Mouse (Mus musculus) liver, embryonic 11.5 days (tissue): Measurements from ENCODE around the gene Zkscan2. TPM values are rescaled to one million over a fixed set of nuclear protein-coding genes. Genes with fewer than 3 reads are reported as not detected.

ENCODE experiments used
- ATAC-seq: fragments of 200-750 bp; cut with Nextera tagmentation; replicated peaks from 2 replicates; pipeline ENCODE4 v1.8.0; 2017; ENCODE audit warnings: moderate number of reproducible peaks, mild to moderate bottlenecking, moderate TSS enrichment, moderate library complexity; ENCODE audit not compliant: low FRiP score
- DNase-seq: peaks from one replicate; pipeline ENCODE4 v3.0.0-alpha.2; 2017; ENCODE audit warnings: low spot score
- H3K27ac ChIP-seq: fragments of 300-500 bp; sonication (generic); 2 replicates; pipeline ENCODE4 v1.5.1; 2014; ENCODE audit warnings: mild to moderate bottlenecking, low read depth, low read length, control low read depth
- H3K27me3 ChIP-seq: fragments of 300-500 bp; sonication (generic); replicated peaks from 2 replicates; pipeline ENCODE4 v1.6.1; 2014; ENCODE audit warnings: low read length, mixed read lengths; ENCODE audit not compliant: control insufficient read depth, insufficient read depth
- H3K36me3 ChIP-seq: fragments of 300-500 bp; sonication (generic); 2 replicates; pipeline ENCODE4 v1.6.1; 2014; ENCODE audit warnings: mild to moderate bottlenecking, low read length, moderate library complexity, mixed read lengths; ENCODE audit not compliant: control insufficient read depth, insufficient read depth
- H3K4me1 ChIP-seq: fragments of 300-500 bp; sonication (generic); replicated peaks from 2 replicates; pipeline ENCODE4 v1.6.1; 2014; ENCODE audit warnings: low read length, mixed read lengths; ENCODE audit not compliant: control insufficient read depth, insufficient read depth
- H3K4me2 ChIP-seq: fragments of 300-500 bp; sonication (generic); 2 replicates; pipeline ENCODE4 v1.6.1; 2014; ENCODE audit warnings: mild to moderate bottlenecking, control low read depth, moderate library complexity
- H3K4me3 ChIP-seq: fragments of 300-500 bp; sonication (generic); 2 replicates; pipeline ENCODE4 v1.5.1; 2014; ENCODE audit warnings: low read depth, low read length, control low read depth
- H3K9ac ChIP-seq: fragments of 300-500 bp; sonication (generic); 2 replicates; pipeline ENCODE4 v1.6.1; 2014; ENCODE audit warnings: low read depth, low read length, control low read depth
- H3K9me3 ChIP-seq: fragments of 300-500 bp; sonication (generic); 2 replicates; pipeline ENCODE4 v1.6.1; 2016; ENCODE audit warnings: low read length, inconsistent platforms, mixed read lengths; ENCODE audit not compliant: control insufficient read depth
- WGBS: fragments of 180-500 bp; shearing (Covaris S2); extraction: QIAGEN DNeasy Blood & Tissue Kit; methylation state at CpG from one replicate; pipeline ENCODE4 v1.1.7; 2014; 5-methylcytosine and 5-hydroxymethylcytosine counted together
- polyA plus RNA-seq: library from polyadenylated mRNA; unstranded; fragments of >200 nt; fragmentation: Nextera tagmentation; extraction: Ambion mirVana; gene quantifications from 2 replicates; pipeline ENCODE4 v1.2.1, GENCODE M21; 2014

Zkscan2 gene
- polyA plus RNA-seq, 1 experiment from 2014 or later, result 0.93 TPM

DNA sequence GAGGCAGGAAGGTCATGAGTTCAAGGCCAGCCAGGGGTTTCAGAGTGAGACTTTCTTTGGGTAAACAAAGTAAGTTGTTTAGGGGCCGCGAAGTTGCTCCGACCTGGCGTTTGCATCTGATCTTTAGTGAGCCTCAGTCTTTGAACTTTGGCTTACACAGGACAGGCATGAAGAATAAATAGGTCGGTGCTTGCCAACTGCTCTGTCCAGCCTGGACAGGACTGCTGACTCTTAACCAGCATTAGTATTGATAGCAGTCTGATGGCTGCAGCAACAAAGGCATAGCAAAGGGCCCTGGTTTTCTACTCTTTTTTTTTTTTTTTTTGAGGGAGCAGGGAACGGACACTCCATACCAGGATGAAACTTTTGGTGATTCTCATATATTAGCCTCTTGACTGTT, 47.7 kb downstream of the Zkscan2 start:
- 73% methylated on average over 6 of the region's 6 CpGs for WGBS
- Histone ChIP-seq H3K4me3 (no peak overlapping the region), H3K4me2 (no peak overlapping the region), H3K4me1 (peaks cover 18% of the 10 kb centered on the region), H3K9ac (no peak overlapping the region), H3K36me3 (no peaks in the 10 kb centered on the region), H3K27ac (no peak overlapping the region), H3K27me3 (no peaks in the 10 kb centered on the region), H3K9me3 (no peaks in the 10 kb centered on the region)
- DNase-seq, result no peak
- no peak for ATAC-seq

- Histone ChIP-seq H3K36me3 (no peaks in the 10 kb centered on the region), H3K4me2 (no peak overlapping the region), H3K9me3 (no peaks in the 10 kb centered on the region), H3K27me3 (no peaks in the 10 kb centered on the region), H3K27ac (no peak overlapping the region), H3K4me3 (no peak overlapping the region), H3K4me1 (peaks cover 6% of the 10 kb centered on the region), H3K9ac (no peak overlapping the region)
- 75% methylated on average over 2 of the region's 2 CpGs for WGBS
- ATAC-seq (peak; percentile 82), DNase-seq (no peak)
Observed at GRCm38 (mm10) chr7:123450515-123450914, 49.7 kb downstream of the Zkscan2 start.

- no peak overlapping the region for H3K4me3 ChIP-seq
- DNase-seq (no peak), ATAC-seq (no peak)
- no peaks in the 10 kb centered on the region for H3K9me3 ChIP-seq
- WGBS, result 83% methylated on average over 10 of the region's 10 CpGs
- H3K4me2 ChIP-seq, result no peak overlapping the region
- no peak overlapping the region for H3K27ac ChIP-seq
- H3K4me1 ChIP-seq, result peaks cover 6% of the 10 kb centered on the region
- no peaks in the 10 kb centered on the region for H3K27me3 ChIP-seq
- H3K9ac ChIP-seq, result no peak overlapping the region
- H3K36me3 ChIP-seq, result no peaks in the 10 kb centered on the region
Observed at GRCm38 (mm10) chr7:123449676-123450075, 50.6 kb downstream of the Zkscan2 start.

DNA sequence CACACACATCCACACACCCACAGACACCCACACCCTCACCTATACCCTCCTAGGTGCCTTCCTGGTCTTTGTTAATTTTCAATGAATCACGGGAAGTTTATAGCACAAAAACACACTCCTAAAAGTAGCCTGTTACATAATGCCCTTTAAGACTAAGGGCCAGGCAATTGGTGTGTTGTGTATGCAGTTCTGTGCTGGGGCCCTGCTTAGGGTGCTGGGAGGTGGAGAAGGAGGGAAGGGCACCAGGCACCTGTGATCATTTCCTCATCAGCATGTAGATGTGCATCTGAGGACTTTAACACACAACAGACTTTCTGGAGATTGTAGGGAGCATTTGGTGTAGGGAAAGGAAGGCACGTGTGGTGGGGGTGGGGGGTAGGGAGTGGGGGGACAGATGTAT, 51.5 kb downstream of the Zkscan2 start:
- DNase-seq, result no peak
- ATAC-seq, result no peak
- whole genome bisulfite sequencing, result 88% methylated on average over 2 of the region's 2 CpGs

GRCm38 (mm10) chr7:123442079-123442478, 58.2 kb downstream of the Zkscan2 start:
- H3K9ac ChIP-seq, result no peak overlapping the region
- H3K27ac ChIP-seq, result no peak overlapping the region
- H3K9me3 ChIP-seq, result no peaks in the 10 kb centered on the region
- WGBS, result 45% methylated on average over 1 of the region's 1 CpGs
- no peaks in the 10 kb centered on the region for H3K27me3 ChIP-seq
- no peaks in the 10 kb centered on the region for H3K4me1 ChIP-seq
- no peak overlapping the region for H3K4me3 ChIP-seq
- peak; percentile 11 for DNase-seq
- no peak overlapping the region for H3K4me2 ChIP-seq
- no peak for ATAC-seq
- H3K36me3 ChIP-seq, result no peaks in the 10 kb centered on the region

More for the DNA sequence above, 51.5 kb downstream of the Zkscan2 start:
- Histone ChIP-seq H3K4me3 (no peak overlapping the region), H3K27ac (no peak overlapping the region), H3K9me3 (no peaks in the 10 kb centered on the region), H3K9ac (no peak overlapping the region), H3K4me1 (peaks cover 6% of the 10 kb centered on the region), H3K27me3 (no peaks in the 10 kb centered on the region), H3K36me3 (no peaks in the 10 kb centered on the region), H3K4me2 (no peak overlapping the region)

- H3K27me3 ChIP-seq, result no peaks in the 10 kb centered on the region
- ATAC-seq (no peak), DNase-seq (no peak)
Observed at GRCm38 (mm10) chr7:123431206-123431605, 69.0 kb downstream of the Zkscan2 start.

GRCm38 (mm10) chr7:123430411-123430705, 69.9 kb downstream of the Zkscan2 start:
- WGBS, result 82% methylated on average over 4 of the region's 4 CpGs
- H3K9me3 ChIP-seq, result no peaks in the 10 kb centered on the region
- H3K4me2 ChIP-seq, result no peak overlapping the region
- H3K9ac ChIP-seq, result no peak overlapping the region
- H3K4me3 ChIP-seq, result no peak overlapping the region
- DNase-seq (no peak), ATAC-seq (0 out of 2 replicates have a peak, but pooled peaks have one; percentile 27)
- peaks cover 7% of the 10 kb centered on the region; the same call in 1 of the 2 replicates for H3K36me3 ChIP-seq
- H3K27ac ChIP-seq, result no peak overlapping the region
- H3K4me1 ChIP-seq, result 0 out of 2 replicates have a peak, but pooled peaks cover 2% of the 10 kb centered on the region
- H3K27me3 ChIP-seq, result no peaks in the 10 kb centered on the region

More at GRCm38 (mm10) chr7:123431206-123431605, 69.0 kb downstream of the Zkscan2 start:
- Histone ChIP-seq H3K9ac (no peak overlapping the region), H3K4me1 (0 out of 2 replicates have a peak, but pooled peaks cover 2% of the 10 kb centered on the region), H3K9me3 (no peaks in the 10 kb centered on the region), H3K27ac (no peak overlapping the region), H3K4me2 (no peak overlapping the region), H3K4me3 (no peak overlapping the region), H3K36me3 (peaks cover 7% of the 10 kb centered on the region; the same call in 1 of the 2 replicates)
- WGBS, result 81% methylated on average over 4 of the region's 4 CpGs

DNA sequence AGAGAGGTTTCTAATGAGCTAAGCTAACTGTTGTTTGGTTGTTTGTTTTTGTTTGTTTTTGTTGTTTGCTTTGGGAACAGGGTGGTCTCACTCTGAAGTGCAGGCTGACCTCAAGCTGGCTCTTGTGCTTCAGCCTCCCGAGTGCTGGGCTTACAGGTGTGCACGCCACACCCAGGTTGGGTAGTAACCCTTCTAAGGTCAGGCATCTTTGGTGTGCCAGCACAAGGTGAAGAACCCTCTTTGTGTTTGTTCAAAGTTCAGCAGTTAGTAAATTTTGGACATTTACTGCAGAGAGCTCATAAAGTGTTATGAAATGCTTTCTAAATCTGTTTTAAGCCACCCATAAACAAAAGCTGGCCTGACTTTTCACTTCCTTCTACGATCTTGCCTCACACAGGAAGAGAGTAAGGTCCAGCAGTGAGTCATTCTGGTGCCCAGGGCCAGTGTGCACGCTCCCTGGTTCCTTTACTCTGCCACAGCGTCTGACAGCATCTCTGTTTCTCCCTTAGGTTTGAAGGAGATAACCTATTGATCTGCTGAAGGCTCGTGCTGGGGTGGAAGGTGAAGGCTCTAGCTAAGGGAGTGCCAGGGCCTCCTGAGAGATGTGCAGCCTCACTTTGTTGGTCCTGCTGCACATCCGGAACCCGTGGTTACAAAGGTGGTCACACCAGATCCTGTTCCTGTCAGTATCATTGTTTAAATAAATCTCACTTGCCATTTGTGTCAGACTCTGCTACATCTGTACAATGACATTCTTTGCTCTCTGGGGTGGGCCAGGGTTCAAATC, 70.4 kb downstream of the Zkscan2 start:
- WGBS, result 61% methylated on average over 8 of the region's 8 CpGs
- DNase-seq (no peak), ATAC-seq (no peak)
- no peak overlapping the region for H3K27ac ChIP-seq
- no peaks in the 10 kb centered on the region for H3K27me3 ChIP-seq
- H3K4me3 ChIP-seq, result no peak overlapping the region
- no peak overlapping the region for H3K4me2 ChIP-seq
- H3K36me3 ChIP-seq, result peaks cover 7% of the 10 kb centered on the region; the same call in 1 of the 2 replicates
- 0 out of 2 replicates have a peak, but pooled peaks cover 2% of the 10 kb centered on the region for H3K4me1 ChIP-seq
- no peaks in the 10 kb centered on the region for H3K9me3 ChIP-seq
- no peak overlapping the region for H3K9ac ChIP-seq
